Mouse (Mus musculus): ENCODE measurements at regions not wholly inside any gene's neighbourhood (a gene's known extent, or its start where the extent isn't known, plus 50 kb on each side); places are given as distances from the start of the nearest gene placed in this dataset.

GRCm38 (mm10) chr3:144013481-144014125, 191.4 kb downstream of the Lmo4 start:
- no peak overlapping the region for H3K9ac ChIP-seq (ENCODE audit: low read depth, low read length)
- H3K36me3 ChIP-seq (ENCODE audit: control insufficient read depth, insufficient read depth, low read length), result no peaks in the 10 kb centered on the region
- H3K4me3 ChIP-seq (ENCODE audit: low read depth, low read length), result no peak overlapping the region
- WGBS, result 37% methylated on average over 8 of the region's 8 CpGs
- H3K4me2 ChIP-seq (ENCODE audit: low read depth, low read length), result no peak overlapping the region
- DNase-seq (ENCODE audit: low spot score), result peak; percentile 29
- no peaks in the 10 kb centered on the region for H3K9me3 ChIP-seq (ENCODE audit: control insufficient read depth, low read length)
- H3K4me1 ChIP-seq (ENCODE audit: control insufficient read depth, insufficient read depth, low read length), result peaks cover 24% of the 10 kb centered on the region
- H3K27me3 ChIP-seq (replicated peaks; ENCODE audit: control insufficient read depth, insufficient read depth, low read length), result no peaks in the 10 kb centered on the region
- H3K27ac ChIP-seq (replicated peaks; ENCODE audit: low read depth, low read length), result no peak overlapping the region
- no peak for ATAC-seq (ENCODE audit: low read depth)

- no peak overlapping the region for H3K4me3 ChIP-seq (ENCODE audit: low read depth, low read length)
- no peaks in the 10 kb centered on the region for H3K27me3 ChIP-seq (replicated peaks; ENCODE audit: control insufficient read depth, insufficient read depth, low read length)
- H3K4me1 ChIP-seq (ENCODE audit: control insufficient read depth, insufficient read depth, low read length), result peaks cover 24% of the 10 kb centered on the region
- ATAC-seq (ENCODE audit: low read depth) (peak; percentile 15; the same call in 1 of the 2 replicates), DNase-seq (ENCODE audit: low spot score) (no peak)
- H3K27ac ChIP-seq (replicated peaks; ENCODE audit: low read depth, low read length), result no peak overlapping the region
- H3K9ac ChIP-seq (ENCODE audit: low read depth, low read length), result no peak overlapping the region
- H3K9me3 ChIP-seq (ENCODE audit: control insufficient read depth, low read length), result no peaks in the 10 kb centered on the region
- 47% methylated on average over 6 of the region's 6 CpGs for WGBS
- no peaks in the 10 kb centered on the region for H3K36me3 ChIP-seq (ENCODE audit: control insufficient read depth, insufficient read depth, low read length)
- H3K4me2 ChIP-seq (ENCODE audit: low read depth, low read length), result no peak overlapping the region
These were observed 192.2 kb downstream of the Lmo4 start for GRCm38 (mm10) chr3:144012820-144013219.

- no peak for ATAC-seq (ENCODE audit: low read depth)
These were observed 192.8 kb downstream of the Lmo4 start for GRCm38 (mm10) chr3:144012173-144012572.

DNA sequence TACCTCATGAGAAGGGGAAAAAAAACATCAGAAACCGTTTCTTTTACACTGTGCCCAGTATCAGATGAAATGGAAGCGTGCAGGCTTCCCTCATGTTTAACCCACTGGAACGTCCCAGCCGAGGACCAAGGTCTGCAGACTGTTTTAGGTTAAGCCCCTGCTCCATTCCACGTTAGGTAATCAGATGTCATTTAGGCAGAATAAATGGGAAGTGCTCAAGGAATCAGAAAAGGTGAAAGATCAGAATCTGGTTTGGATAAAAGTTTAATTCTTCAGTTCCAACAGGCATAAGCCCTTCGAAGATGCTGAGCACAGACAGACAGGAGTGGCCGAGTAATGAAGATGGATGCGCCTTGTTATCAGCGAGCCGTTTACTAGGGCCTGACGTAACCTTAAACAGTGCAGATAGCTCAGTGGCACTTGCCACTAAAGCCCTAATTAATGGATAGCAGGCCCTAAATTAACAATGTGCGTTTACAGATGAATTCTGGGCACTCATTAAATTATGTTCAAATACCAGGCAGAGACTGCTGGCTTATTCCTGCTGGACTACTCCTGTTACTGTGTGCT, 193.5 kb downstream of the Lmo4 start:
- H3K27me3 ChIP-seq (replicated peaks; ENCODE audit: control insufficient read depth, insufficient read depth, low read length), result no peaks in the 10 kb centered on the region
- H3K36me3 ChIP-seq (ENCODE audit: control insufficient read depth, insufficient read depth, low read length), result no peaks in the 10 kb centered on the region
- H3K9me3 ChIP-seq (ENCODE audit: control insufficient read depth, low read length), result no peaks in the 10 kb centered on the region
- H3K9ac ChIP-seq (ENCODE audit: low read depth, low read length), result no peak overlapping the region
- 34% methylated on average over 12 of the region's 12 CpGs for WGBS
- ATAC-seq (ENCODE audit: low read depth) (peak; percentile 21; the same call in 1 of the 2 replicates), DNase-seq (ENCODE audit: low spot score) (no peak)
- peaks cover 24% of the 10 kb centered on the region for H3K4me1 ChIP-seq (ENCODE audit: control insufficient read depth, insufficient read depth, low read length)
- H3K4me3 ChIP-seq (ENCODE audit: low read depth, low read length), result no peak overlapping the region
- H3K4me2 ChIP-seq (ENCODE audit: low read depth, low read length), result no peak overlapping the region
- no peak overlapping the region for H3K27ac ChIP-seq (replicated peaks; ENCODE audit: low read depth, low read length)

More at GRCm38 (mm10) chr3:144012173-144012572, 192.8 kb downstream of the Lmo4 start:
- H3K4me3 ChIP-seq (ENCODE audit: low read depth, low read length), result no peak overlapping the region
- no peak for DNase-seq (ENCODE audit: low spot score)
- H3K4me2 ChIP-seq (ENCODE audit: low read depth, low read length), result no peak overlapping the region
- WGBS, result 60% methylated on average over 3 of the region's 3 CpGs
- H3K4me1 ChIP-seq (ENCODE audit: control insufficient read depth, insufficient read depth, low read length), result peaks cover 24% of the 10 kb centered on the region
- H3K9me3 ChIP-seq (ENCODE audit: control insufficient read depth, low read length), result no peaks in the 10 kb centered on the region
- no peak overlapping the region for H3K27ac ChIP-seq (replicated peaks; ENCODE audit: low read depth, low read length)
- no peak overlapping the region for H3K9ac ChIP-seq (ENCODE audit: low read depth, low read length)
- H3K27me3 ChIP-seq (replicated peaks; ENCODE audit: control insufficient read depth, insufficient read depth, low read length), result no peaks in the 10 kb centered on the region
- H3K36me3 ChIP-seq (ENCODE audit: control insufficient read depth, insufficient read depth, low read length), result no peaks in the 10 kb centered on the region

GRCm38 (mm10) chr3:144010558-144010957, 194.5 kb downstream of the Lmo4 start:
- ATAC-seq (ENCODE audit: low read depth) (peak; percentile 54), DNase-seq (ENCODE audit: low spot score) (no peak)
- Histone ChIP-seq H3K36me3 (ENCODE audit: control insufficient read depth, insufficient read depth, low read length) (no peaks in the 10 kb centered on the region), H3K4me2 (ENCODE audit: low read depth, low read length) (peak overlapping the region; percentile 2; the same call in 1 of the 2 replicates), H3K27me3 (replicated peaks; ENCODE audit: control insufficient read depth, insufficient read depth, low read length) (no peaks in the 10 kb centered on the region), H3K4me3 (ENCODE audit: low read depth, low read length) (no peak overlapping the region), H3K27ac (replicated peaks; ENCODE audit: low read depth, low read length) (no peak overlapping the region), H3K9ac (ENCODE audit: low read depth, low read length) (no peak overlapping the region), H3K4me1 (ENCODE audit: control insufficient read depth, insufficient read depth, low read length) (peaks cover 24% of the 10 kb centered on the region), H3K9me3 (ENCODE audit: control insufficient read depth, low read length) (no peaks in the 10 kb centered on the region)
- 13% methylated on average over 6 of the region's 6 CpGs for WGBS

DNA sequence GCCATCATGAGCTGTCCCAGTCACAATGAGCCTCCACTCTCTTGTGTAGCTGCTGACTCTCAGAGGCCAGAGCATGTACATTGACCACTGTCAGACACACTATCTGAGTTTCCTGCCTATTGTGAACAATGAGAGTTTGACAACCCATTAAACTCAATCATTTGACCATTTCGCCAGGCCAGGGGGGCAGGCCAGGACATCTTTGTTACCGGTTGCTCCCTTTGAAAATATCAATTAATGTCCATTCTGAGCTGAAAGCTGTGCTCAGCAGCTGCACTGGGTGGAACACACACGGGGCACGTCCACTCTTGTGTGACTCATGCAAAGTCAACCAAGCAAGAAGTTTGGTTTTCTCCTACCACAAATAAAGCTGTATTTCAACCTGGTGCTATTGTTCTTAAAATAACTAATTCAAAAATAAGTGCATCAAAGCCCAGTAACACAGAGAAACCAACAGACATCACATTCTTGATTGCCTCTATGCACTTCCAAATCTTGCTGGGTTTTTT, 197.9 kb downstream of the Lmo4 start:
- Histone ChIP-seq H3K36me3 (ENCODE audit: control insufficient read depth, insufficient read depth, low read length) (no peaks in the 10 kb centered on the region), H3K4me2 (ENCODE audit: low read depth, low read length) (no peak overlapping the region), H3K27me3 (replicated peaks; ENCODE audit: control insufficient read depth, insufficient read depth, low read length) (no peaks in the 10 kb centered on the region), H3K4me3 (ENCODE audit: low read depth, low read length) (no peak overlapping the region), H3K9me3 (ENCODE audit: control insufficient read depth, low read length) (no peaks in the 10 kb centered on the region), H3K9ac (ENCODE audit: low read depth, low read length) (no peak overlapping the region), H3K4me1 (ENCODE audit: control insufficient read depth, insufficient read depth, low read length) (peaks cover 12% of the 10 kb centered on the region; the same call in 1 of the 2 replicates), H3K27ac (replicated peaks; ENCODE audit: low read depth, low read length) (no peak overlapping the region)
- WGBS, result 78% methylated on average over 4 of the region's 4 CpGs
- DNase-seq (ENCODE audit: low spot score) (no peak), ATAC-seq (ENCODE audit: low read depth) (no peak)

DNA sequence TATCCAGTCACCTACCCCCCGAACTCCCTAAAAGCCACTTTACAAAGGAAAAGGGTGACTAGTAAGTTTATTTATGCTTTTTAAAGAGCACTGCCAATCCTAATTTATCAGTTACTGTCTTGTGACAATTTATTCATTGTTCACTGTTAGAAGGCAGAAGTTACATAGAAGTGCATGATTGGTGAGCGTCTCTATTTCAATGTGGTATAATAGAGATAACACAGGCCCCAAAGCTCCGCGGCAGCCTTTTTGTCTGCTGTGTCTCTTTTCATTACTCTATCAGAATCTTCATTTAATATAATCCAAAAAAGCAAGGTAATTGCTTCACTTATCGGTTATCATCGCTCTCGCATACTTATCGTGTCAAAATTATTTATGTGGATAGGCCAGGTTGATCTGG, 207.1 kb downstream of the Lmo4 start:
- ATAC-seq (ENCODE audit: low read depth) (no peak), DNase-seq (ENCODE audit: low spot score) (no peak)
- H3K4me1 ChIP-seq (ENCODE audit: control insufficient read depth, insufficient read depth, low read length), result no peaks in the 10 kb centered on the region
- no peaks in the 10 kb centered on the region for H3K9me3 ChIP-seq (ENCODE audit: control insufficient read depth, low read length)
- H3K4me3 ChIP-seq (ENCODE audit: low read depth, low read length), result no peak overlapping the region
- no peaks in the 10 kb centered on the region for H3K27me3 ChIP-seq (replicated peaks; ENCODE audit: control insufficient read depth, insufficient read depth, low read length)
- WGBS, result 90% methylated on average over 8 of the region's 8 CpGs
- H3K9ac ChIP-seq (ENCODE audit: low read depth, low read length), result no peak overlapping the region
- H3K4me2 ChIP-seq (ENCODE audit: low read depth, low read length), result no peak overlapping the region
- no peaks in the 10 kb centered on the region for H3K36me3 ChIP-seq (ENCODE audit: control insufficient read depth, insufficient read depth, low read length)
- H3K27ac ChIP-seq (replicated peaks; ENCODE audit: low read depth, low read length), result no peak overlapping the region

DNA sequence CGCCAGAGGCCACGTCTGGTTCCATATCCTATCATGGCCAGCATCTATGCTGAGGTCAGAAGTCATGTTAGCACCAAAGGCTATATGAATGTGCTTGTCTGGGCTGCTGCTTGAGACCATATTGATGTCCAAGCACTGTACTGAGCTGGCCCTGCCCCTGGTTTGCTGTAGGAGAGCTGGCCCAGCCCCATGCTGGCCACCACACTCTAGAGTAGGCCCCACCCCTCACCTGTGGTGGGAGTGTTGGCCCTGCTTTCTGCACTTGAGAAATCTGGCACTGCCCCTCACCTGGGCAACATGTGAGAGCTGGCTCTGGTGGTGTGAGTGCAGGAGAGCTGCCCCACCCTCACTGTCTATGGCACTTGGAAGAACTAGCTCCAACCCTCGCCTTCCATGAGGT, 210.0 kb downstream of the Lmo4 start:
- 96% methylated on average over 3 of the region's 3 CpGs for WGBS
- Histone ChIP-seq H3K36me3 (ENCODE audit: control insufficient read depth, insufficient read depth, low read length) (no peaks in the 10 kb centered on the region), H3K4me1 (ENCODE audit: control insufficient read depth, insufficient read depth, low read length) (no peaks in the 10 kb centered on the region), H3K9me3 (ENCODE audit: control insufficient read depth, low read length) (no peaks in the 10 kb centered on the region), H3K4me3 (ENCODE audit: low read depth, low read length) (no peak overlapping the region), H3K27me3 (replicated peaks; ENCODE audit: control insufficient read depth, insufficient read depth, low read length) (no peaks in the 10 kb centered on the region), H3K9ac (ENCODE audit: low read depth, low read length) (no peak overlapping the region), H3K4me2 (ENCODE audit: low read depth, low read length) (no peak overlapping the region), H3K27ac (replicated peaks; ENCODE audit: low read depth, low read length) (no peak overlapping the region)
- DNase-seq (ENCODE audit: low spot score) (no peak), ATAC-seq (ENCODE audit: low read depth) (no peak)

GRCm38 (mm10) chr3:143988991-143989390, 216.0 kb downstream of the Lmo4 start:
- no peaks in the 10 kb centered on the region for H3K4me1 ChIP-seq (ENCODE audit: control insufficient read depth, insufficient read depth, low read length)
- H3K36me3 ChIP-seq (ENCODE audit: control insufficient read depth, insufficient read depth, low read length), result no peaks in the 10 kb centered on the region
- WGBS, result 72% methylated on average over 4 of the region's 4 CpGs
- no peak overlapping the region for H3K4me3 ChIP-seq (ENCODE audit: low read depth, low read length)
- DNase-seq (ENCODE audit: low spot score) (no peak), ATAC-seq (ENCODE audit: low read depth) (no peak)
- H3K4me2 ChIP-seq (ENCODE audit: low read depth, low read length), result no peak overlapping the region
- H3K27me3 ChIP-seq (replicated peaks; ENCODE audit: control insufficient read depth, insufficient read depth, low read length), result no peaks in the 10 kb centered on the region
- peaks cover 5% of the 10 kb centered on the region; the same call in 1 of the 2 replicates for H3K9me3 ChIP-seq (ENCODE audit: control insufficient read depth, low read length)
- no peak overlapping the region for H3K27ac ChIP-seq (replicated peaks; ENCODE audit: low read depth, low read length)
- no peak overlapping the region for H3K9ac ChIP-seq (ENCODE audit: low read depth, low read length)

All from embryonic facial prominence, embryonic 14.5 days (tissue).